Mouse (Mus musculus) left cerebral cortex, postnatal 25 days (tissue): ENCODE results near the gene Ocln. TPM values are rescaled to one million over a fixed set of nuclear protein-coding genes. Genes with fewer than 3 reads are reported as not detected.

ENCODE experiments used
- DNase-seq, 2 experiments: peaks; one replicate each; pipeline ENCODE4 v3.0.0; 2022; ENCODE audit warnings: low spot score in 2 of 2, mixed read lengths in 1 of 2
- intact Hi-C: fragments of 180-260 bp; cut with DNase I; formaldehyde crosslinking; loops from one replicate; pipeline ENCODE4 v1.15.1; 2025
- total RNA-seq, 2 experiments: library from RNA; stranded (reverse); gene quantifications; 2 replicates each; pipeline ENCODE4 v1.2.3; 2021

The Ocln gene
- total RNA-seq, result 10 to 100 TPM in 1 of 2 experiments, 1 to 10 TPM in 1; 9.2 to 10.6 TPM

DNA sequence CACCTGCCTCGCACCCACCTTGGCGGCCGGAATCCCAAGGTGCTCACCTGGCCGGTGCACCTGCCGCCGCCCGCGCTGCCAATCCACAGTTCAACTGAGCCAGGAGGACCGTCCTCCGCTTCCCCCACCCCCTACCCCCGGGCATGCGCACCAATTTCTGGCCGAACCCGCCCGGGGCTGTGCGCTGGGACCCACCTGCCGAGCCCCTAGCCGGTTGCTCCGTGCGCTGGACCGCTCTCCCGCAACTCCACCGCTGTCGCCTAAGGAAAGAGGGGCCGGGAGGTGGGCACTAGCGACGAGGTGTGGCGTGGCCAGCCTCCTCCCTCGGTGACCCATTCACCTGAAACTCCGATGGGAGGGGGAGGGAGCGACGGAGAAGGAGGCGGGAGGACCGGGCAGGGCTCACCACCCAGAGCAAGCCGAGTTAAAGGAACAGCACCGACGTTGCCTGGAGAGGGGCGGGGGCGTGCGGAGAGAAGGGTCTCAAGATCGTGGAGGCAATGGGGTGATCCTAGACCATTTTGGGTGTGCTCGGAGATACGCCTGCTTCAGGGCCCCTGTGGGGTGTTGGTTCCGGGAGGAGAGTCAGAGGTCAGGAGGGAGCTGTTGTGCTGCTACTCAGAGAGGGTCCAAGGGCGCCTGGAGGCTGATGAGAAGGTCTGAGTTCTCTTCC lies at the start of gene Ocln:
TSS of gene Ocln (minus strand) at position 350 of the 673 bp plus-strand sequence.
- intact Hi-C loops, result no loop called here
- peak; percentile 10 to 15 for DNase-seq

DNA sequence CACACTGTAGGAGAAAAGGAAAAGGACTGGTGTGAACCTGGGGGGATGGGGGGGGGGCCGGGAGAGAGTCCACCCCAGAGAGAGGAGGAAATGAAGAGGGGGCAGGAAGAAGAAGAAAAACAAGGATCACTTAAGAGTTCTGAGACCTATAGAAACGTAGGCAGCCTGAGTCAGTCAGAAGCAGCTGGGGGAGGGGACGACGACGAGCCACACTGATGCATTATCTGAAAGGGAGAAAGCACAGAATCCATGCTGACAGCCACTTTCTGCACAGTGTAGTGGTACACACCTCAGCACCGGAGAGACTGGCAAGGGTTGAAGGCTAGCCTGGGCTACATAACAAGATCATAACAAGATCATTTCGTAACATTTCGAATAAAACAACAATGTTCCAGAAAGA lies 48.5 kb upstream of the Ocln start:
- intact Hi-C loops, result no loop called here
- DNase-seq, result no peak

DNA sequence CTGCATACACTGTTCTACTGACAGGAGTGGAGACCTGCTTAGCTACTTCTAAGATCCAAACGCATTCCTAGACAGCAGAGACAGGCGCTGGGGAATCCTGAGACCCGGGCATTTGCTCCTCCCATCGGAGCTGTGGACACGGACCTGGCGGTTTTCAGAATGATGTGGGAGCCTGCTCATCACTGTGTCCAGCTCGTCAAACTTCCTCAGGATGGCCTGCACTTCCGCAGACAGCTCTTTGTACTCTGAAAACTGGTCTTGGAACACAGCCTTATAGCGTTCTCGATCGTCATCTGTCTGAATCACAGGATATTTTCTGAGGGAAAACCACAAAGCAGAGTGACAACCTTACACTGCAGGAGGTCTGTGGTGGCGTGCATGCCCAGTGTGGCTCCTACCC lies 47.8 kb upstream of the Ocln start:
- DNase-seq, result no peak
- intact Hi-C loops, result no loop called here

DNA sequence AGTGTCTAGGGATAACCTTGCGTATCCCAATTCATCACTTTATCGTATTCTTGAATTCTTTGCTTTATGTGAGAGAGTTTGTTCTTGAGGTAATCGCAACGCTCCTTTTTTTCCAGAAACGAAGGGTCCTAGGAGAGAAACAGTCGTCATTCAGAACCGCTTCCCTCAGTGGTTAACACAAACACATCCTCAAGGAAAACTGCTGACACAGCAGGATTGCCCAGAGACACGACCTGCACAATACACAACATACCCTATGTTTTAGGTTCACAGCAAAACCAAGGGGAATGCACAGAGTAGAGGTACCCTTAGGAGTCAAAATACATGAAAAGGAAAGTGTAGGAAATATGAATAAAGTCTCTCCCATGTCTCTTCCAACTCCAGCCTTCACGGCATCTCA lies 44.8 kb upstream of the Ocln start:
- DNase-seq, result no peak

DNA sequence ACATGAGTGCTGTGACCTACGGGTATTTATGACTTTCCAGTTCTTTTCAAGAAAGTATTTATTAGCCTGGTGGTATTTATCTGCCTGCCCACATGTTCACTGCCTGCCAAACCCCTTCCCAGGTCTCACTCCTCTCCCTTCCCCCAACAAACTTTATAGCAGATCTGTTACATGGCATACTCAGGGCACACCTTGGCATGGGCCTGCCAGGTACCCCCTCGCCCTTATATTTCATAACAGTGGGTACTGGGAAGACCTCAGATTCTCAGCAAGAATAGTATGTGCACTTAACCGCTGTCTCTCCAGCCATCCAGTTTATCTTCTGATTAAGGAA lies 43.0 kb upstream of the Ocln start:
- intact Hi-C loops, result no loop called here
- no peak for DNase-seq

More for the DNA sequence above, 44.8 kb upstream of the Ocln start:
- intact Hi-C loops, result no loop called here

DNA sequence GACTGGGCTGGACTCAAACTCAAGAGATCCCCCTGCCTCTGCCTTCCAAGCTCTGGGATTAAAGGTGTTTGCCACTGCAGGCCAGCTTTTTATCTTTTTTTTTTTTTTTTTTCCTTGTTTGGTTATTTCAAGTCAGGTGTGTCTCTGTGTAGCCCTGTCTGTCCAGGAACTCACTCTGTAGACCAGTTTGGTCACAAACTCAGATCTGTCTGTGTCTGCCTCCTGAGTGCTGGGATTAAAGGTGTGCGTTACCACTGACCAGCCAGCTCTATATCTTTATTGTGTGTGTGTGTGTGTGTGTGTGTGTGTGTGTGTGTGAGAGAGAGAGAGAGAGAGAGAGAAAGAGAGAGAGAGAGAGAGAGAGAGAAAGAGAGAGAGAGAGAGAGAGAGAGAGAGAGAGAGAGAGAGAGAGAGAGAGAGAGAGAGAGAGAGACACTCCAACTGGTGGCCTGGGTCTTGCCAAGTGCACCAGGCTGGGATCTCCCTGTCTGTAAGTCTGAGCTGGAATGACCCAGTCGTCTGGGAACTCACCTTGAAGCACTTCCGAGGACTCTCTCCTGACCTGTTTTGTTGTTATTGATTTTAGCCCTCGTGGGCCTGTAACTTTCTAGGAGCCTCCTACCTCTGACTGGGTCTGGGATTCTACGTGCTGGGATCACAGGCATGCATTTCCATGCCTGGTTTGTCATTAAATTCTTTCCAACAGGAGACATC lies 42.5 kb upstream of the Ocln start:
- no peak for DNase-seq
- intact Hi-C loops, result no loop called here

DNA sequence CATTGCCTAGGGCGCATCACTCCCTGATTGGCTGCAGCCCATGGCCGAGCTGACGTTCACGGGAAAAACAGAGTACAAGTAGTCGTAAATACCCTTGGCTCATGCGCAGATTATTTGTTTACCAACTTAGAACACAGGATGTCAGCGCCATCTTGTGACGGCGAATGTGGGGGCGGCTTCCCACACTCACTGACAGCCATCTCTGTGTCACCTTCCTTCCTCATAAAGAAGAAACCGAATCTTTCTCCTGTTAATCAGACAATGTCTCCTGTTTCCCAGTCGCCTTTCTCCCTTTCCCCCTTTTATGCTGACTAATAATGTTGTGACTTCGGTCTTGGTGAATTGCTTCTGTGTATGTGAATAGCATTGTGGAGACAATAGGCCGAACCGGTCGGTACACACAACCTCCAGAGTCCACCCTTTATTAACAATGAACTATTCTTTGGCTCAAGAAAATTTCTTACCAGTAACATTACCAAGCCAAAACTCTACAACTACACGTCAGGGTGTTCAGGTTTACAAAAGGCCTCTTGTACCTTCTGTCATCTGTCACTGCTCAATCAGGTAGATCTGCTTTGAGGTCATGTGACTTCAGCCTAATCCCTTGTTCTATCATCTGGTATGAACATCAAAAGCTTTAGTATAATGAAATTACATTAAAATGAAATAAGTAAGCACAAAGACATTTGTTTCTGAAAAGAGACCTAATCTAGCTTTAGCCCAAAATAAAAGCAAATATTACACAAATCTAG lies 41.7 kb upstream of the Ocln start:
- DNase-seq, result peak; percentile 17 to 47

DNA sequence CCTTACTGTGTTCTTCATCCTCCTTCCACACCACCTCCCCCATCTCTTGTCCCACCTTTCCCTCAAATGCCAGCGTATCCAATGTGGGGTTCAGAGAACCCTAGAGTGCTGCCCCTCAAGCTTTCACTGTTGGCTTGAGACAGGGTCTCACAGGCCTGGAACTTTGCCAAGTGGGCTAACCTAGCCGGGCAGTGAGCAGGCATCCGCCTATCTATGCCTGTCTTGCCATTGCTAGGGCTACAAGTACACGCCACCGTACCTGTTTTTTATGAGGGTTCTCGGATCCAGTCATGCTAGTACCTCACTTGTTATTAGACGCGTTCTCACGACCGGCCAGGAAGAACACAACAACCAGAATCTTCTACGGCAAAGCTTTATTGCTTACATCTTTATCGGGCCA lies 36.1 kb upstream of the Ocln start:
- intact Hi-C loops, result no loop called here
- DNase-seq, result no peak

More for the DNA sequence above, 41.7 kb upstream of the Ocln start:
- intact Hi-C loops, result no loop called here

DNA sequence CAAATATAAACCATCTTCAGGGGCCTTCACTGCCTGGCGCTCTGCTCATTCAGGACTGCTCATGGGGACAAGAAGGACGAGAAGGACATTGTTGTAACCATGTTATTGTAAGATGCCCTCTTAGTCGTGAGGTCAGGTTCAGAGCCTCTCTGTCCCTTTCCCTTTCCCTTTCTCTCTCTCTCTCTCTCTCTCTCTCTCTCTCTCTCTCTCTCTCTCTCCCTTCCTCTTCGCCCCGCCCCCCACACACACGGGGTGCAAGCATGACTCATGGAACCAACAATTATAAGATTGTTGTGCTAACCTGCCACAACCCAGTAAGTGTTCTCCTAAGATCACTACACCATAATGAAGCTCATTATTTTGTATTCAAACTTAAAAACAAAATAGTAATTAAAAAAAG lies 29.6 kb upstream of the Ocln start:
- intact Hi-C loops, result no loop called here

DNA sequence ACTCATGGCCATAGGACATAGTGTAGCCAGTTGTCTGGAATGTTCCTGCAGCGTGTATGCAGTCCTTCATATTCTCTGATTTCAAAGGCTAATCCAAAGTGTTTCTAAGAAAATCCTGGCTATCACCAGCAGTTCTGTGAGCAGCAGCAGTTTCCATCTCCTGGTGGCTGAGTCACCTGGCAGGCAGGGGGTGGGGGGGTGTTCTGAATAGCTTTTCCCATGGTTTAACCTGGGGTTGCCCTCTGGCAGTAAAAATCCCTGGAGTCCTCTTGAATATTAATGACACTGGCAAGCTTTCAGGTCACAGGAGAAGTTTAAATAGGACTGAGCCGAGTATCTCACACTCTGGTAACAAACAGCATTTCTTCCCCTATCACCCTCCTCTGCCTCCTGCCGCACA lies 29.2 kb upstream of the Ocln start:
- intact Hi-C loops, result no loop called here
- DNase-seq, result no peak

More for the DNA sequence above, 29.6 kb upstream of the Ocln start:
- no peak for DNase-seq

DNA sequence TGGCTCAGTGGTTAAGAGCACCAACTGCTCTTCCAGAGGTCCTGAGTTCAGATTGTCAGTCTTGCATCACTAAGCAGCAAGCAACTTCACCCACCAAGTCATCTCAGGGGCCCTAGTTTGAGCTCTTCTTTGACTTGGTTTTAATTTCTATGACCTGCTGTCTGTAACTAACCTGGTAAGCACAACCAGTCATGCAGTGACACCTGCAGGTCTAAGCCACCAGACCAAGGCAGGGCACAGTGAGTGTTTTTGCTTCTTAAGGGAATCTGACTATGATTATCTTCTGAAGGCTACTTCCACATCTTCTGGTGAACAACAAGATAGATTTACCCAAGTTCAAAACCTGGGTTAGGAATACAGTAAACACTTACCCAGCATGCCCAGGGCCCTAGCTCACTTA lies 27.4 kb upstream of the Ocln start:
- intact Hi-C loops, result no loop called here
- no peak for DNase-seq

DNA sequence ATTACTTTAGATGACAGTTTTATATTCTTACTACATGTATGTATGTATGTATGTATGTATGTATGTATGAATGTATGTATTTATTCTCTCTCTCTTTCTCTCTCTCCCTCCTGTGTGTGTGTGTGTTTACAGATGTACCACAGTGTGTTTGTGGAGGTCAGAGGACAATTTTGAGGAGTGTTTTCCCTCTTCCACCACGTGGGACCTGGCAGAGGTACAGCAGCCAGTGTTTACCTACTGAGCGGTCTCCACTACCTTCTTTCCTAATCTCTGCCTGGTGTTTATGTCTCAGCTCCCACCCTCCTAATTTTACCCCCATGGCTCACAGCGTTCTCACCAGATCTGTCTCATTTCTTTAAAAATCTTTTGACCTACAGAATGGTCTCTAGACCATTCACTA lies 26.7 kb upstream of the Ocln start:
- intact Hi-C loops, result no loop called here
- no peak for DNase-seq

DNA sequence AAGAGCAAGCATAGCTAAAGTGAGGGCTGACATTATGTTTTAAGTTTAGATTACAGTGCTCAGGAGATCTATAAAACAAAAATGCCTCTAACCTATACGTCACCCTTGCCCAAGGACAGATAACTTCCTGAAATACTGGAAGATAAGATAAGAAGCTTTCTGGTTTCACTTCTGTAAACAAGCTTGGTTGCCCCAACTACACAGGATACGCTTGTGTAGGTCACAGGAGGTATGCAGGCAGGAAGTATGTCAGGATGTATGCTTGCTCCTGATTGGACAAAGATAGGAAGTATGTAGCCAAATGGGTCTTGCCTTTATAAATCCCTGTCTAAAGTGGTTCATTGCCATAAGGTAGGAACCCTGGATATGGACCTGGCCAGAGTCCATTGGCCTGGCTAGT lies 23.4 kb upstream of the Ocln start:
- intact Hi-C loops, result no loop called here

DNA sequence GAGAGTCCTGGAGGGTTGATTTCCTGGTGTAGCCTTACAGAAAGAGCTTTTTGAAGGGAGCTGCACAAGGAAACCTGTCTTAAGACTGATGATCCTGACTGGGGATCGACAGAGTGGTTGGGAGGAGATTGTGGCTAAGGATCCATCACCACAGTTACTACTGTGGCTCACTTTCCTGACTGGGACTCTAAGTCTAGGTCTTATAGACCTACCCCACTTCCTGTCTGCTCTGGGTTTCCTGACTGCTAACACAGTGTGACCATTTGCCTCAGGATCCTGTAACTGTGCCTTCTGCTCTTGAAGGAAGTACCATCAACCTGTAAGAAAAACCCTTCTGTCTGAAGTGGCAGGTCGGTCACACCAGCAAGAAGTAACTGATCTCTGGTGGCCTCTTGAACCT lies 18.2 kb upstream of the Ocln start:
- intact Hi-C loops, result no loop called here
- DNase-seq, result no peak

More for the DNA sequence above, 23.4 kb upstream of the Ocln start:
- DNase-seq, result no peak

DNA sequence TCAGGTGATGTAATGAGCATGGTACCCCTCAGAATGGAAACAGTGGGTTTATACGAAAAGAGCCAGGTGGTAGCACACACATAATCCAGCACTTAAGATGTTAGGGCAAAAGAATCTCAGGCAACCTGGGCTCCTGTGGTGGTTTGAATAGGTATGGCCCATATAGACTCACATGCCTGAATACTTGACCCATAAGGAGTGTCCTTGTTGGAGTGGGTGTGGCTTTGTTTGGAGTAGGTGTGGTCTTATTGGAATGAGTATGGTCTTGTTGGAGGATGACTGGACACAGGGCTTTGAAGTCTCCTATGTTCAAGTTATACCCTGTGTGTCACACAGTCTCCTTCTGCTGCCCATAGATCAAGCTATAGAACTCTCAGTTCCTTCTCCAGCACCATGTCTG lies 15.8 kb upstream of the Ocln start:
- intact Hi-C loops, result no loop called here
- DNase-seq, result no peak

DNA sequence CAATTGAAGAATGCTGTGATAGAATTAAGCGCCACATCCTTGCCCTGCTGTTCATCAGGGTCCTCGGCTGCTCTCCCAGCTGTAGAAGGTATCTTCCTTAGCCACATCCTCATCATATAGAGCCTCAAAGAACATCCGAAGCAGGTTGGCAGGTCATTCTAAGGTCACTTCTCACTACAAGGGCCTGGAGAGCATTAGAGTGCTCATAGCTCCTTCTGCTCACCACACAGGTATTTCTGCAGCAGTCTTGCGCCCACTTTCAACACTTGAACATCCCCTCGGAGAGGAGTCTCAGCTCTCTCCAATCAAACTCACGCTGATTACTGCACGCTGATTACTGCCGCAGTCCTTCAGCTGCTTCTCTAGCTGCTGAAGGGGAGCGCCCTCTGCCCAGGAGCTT lies 6.9 kb upstream of the Ocln start:
- no peak for DNase-seq
- intact Hi-C loops, result no loop called here

DNA sequence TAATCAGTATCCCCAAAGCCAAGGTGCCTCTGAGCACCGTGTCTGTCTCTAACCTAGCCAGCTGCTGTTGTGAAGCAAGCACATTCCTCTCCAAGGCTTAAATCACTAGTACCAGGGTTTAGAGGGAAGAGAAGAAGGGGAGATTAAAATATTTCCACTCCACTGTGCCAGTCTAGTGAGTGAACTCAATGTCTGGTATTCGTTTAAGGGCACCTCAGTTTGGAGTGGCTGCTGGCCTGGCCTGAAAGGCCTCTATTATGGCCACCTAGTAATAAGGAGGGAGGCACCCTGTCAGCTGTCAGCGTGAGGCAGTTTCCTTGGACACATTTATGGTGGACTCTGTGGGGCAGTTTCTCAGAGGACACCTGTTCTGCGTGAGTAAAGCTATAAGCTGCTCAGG lies 4.5 kb upstream of the Ocln start:
- DNase-seq, result no peak
- intact Hi-C loops, result no loop called here

DNA sequence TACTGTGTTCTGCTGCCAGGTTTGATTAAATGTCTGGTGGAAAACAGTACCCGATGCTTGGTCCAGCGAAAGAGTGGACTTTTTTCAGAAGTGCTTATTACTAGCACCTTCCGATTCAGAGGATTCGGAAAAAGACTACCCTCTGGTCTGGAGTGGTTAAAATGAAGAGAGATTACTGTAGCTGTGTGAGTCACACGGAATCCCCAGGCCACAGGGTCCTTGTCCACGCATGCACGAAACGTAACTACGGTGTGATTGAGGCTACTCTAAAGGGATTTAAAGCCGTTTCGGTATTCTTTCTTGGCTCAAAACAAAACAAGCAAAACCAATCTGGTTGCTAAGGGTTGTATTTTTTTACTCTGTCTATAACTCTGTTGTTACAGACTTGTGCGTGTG lies 522 bp upstream of the Ocln start:
- intact Hi-C loops, result no loop called here
- DNase-seq, result peak in 1 of 2 experiments; percentile 1

DNA sequence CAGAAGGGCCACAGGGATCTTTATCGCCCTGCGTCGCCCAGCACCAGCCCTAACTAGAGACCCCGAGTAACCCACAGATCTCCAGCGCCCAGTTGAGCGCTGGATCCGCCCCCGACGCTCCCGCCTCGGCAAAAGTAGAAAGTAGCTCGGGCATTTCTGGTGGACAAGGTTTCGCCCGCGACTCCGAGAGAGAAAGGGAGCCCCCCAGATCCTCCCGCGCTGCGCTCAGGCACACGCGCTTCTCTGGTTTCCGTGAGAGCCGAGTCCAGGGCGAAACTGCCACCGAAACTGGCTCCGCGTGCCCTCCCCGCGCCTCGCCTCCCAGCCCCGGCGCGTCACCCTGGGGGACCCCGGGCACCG lies 529 bp downstream of the Ocln start:
- peak; percentile 3 to 14 for DNase-seq
- intact Hi-C loops, result no loop called here

DNA sequence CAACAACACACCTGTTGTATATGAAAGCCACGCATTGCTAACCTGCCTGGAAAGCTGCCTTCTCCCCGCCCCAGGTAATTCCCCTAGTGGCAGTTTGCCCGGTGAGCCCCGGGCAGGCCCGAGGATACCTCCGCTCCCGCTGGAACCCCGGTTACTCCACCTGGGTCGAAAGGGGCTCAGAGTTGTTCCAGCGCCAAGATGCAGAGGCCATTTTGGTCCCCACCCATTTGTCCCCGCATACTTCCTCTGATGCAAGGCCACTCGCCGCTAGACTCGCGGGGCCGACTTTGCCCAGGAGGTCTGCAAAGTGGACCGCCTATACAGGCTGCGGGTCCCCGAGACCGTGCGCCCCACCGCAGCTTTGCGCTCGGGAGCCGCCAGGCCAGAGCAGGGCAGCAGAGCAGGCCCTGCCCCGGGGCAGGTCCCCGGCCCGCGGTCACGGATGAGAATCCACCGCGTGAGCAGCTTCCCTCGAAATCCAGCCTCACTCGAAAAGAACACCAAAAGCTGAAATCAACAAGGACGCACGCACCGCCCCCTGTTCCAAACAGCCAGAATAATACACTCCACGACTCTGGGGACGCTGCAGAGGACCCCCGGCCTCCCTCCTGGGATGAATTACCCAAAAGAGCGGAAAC lies 1.0 kb downstream of the Ocln start:
- intact Hi-C loops, result no loop called here
- peak; percentile 1 to 4 for DNase-seq

DNA sequence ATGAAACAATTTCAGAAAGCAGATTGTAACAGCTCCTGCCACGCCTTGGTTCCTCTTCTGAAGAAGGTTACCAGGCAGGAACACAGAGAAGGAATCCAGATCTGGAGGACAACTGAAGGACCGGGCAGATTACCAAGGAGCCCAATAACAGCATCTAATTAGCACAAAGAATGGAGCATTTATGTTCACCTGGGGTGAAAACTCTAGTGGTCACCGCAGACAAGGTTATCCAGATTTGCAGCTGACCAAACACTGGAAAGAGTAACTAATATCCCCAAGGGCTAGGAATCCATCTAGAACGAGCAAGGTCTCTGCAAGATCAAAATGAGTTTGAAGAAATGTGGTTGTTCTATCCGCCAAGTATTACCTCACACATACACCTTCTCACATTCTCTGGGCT lies 5.2 kb downstream of the Ocln start:
- intact Hi-C loops, result no loop called here
- no peak for DNase-seq
